Mouse (Mus musculus) heart, adult 18-20 months (tissue): ENCODE data around the gene Tmem198. TPM values are rescaled to one million over a fixed set of nuclear protein-coding genes. Genes with fewer than 3 reads are reported as not detected.

ENCODE experiments used
- DNase-seq, 2 experiments: peaks; one replicate each; pipeline ENCODE4 v3.0.0; 2021 to 2022; ENCODE audit warnings: mixed read lengths in 1 of 2
- total RNA-seq, 2 experiments: library from RNA; stranded (reverse); gene quantifications; 2 replicates each; pipeline ENCODE4 v1.2.3; 2021

Gene Tmem198
- total RNA-seq, 2 experiments from 2014 or later: 0.30 to 0.46 TPM

GRCm38 (mm10) chr1:75487405-75488161 is 8.3 kb downstream of the Tmem198 start:
- DNase-seq: peak; percentile 48 to 51

- DNase-seq: no peak
Measured at GRCm38 (mm10) chr1:75490785-75491551, 11.6 kb downstream of the Tmem198 start.

- no peak for DNase-seq
Measured at GRCm38 (mm10) chr1:75492579-75493170, 13.3 kb downstream of the Tmem198 start.

- peak in 1 of 2 experiments; percentile 36 for DNase-seq
Measured at GRCm38 (mm10) chr1:75494878-75495548, 15.7 kb downstream of the Tmem198 start.

- no peak for DNase-seq
Measured at GRCm38 (mm10) chr1:75498897-75499296, 19.6 kb downstream of the Tmem198 start.

GRCm38 (mm10) chr1:75499441-75499840 is 20.1 kb downstream of the Tmem198 start:
- DNase-seq: no peak

GRCm38 (mm10) chr1:75501905-75502304 is 22.6 kb downstream of the Tmem198 start:
- DNase-seq: no peak

GRCm38 (mm10) chr1:75502945-75503650 is 23.8 kb downstream of the Tmem198 start:
- no peak for DNase-seq

GRCm38 (mm10) chr1:75503651-75503980 is 24.3 kb downstream of the Tmem198 start:
- DNase-seq: no peak

GRCm38 (mm10) chr1:75504256-75505045 is 25.1 kb downstream of the Tmem198 start:
- no peak for DNase-seq

- peak; percentile 77 to 79 for DNase-seq
Measured at GRCm38 (mm10) chr1:75505159-75505955, 26.0 kb downstream of the Tmem198 start.

GRCm38 (mm10) chr1:75505956-75506831 is 26.9 kb downstream of the Tmem198 start, which contains the start of gene Obsl1:
Gene Obsl1 (minus strand): TSS chr1:75506452.
- DNase-seq: peak; percentile 79 to 80

- DNase-seq: no peak
Measured at GRCm38 (mm10) chr1:75507006-75507405, 27.7 kb downstream of the Tmem198 start, which contains the start of gene Inha. Gene Inha (plus strand): TSS chr1:75507077.

- DNase-seq: no peak
Measured at GRCm38 (mm10) chr1:75509586-75509985, 30.3 kb downstream of the Tmem198 start.

GRCm38 (mm10) chr1:75510154-75510553 is 30.8 kb downstream of the Tmem198 start:
- DNase-seq: peak in 1 of 2 experiments; percentile 27

GRCm38 (mm10) chr1:75511437-75512210 is 32.3 kb downstream of the Tmem198 start:
- DNase-seq: no peak

- DNase-seq: no peak
Measured at GRCm38 (mm10) chr1:75512550-75512949, 33.2 kb downstream of the Tmem198 start.
